Mouse (Mus musculus) embryonic facial prominence, embryonic 11.5 days (tissue): Measurements from ENCODE around the gene Prrc2b. TPM values are rescaled to one million over a fixed set of nuclear protein-coding genes. Genes with fewer than 3 reads are reported as not detected.

Experiments
- ATAC-seq: fragments of 200-750 bp; cut with Nextera tagmentation; replicated peaks from 2 replicates; pipeline ENCODE4 v1.8.0; 2017; ENCODE audit warnings: low read depth; ENCODE audit not compliant: insufficient number of reproducible peaks, low FRiP score, low TSS enrichment
- DNase-seq: peaks from one replicate; pipeline ENCODE4 v3.0.0-alpha.2; 2015; ENCODE audit warnings: low spot score
- H3K27ac ChIP-seq: fragments of 300-500 bp; sonication (generic); replicated peaks from 2 replicates; pipeline ENCODE4 v1.5.1; 2014; ENCODE audit warnings: mild to moderate bottlenecking, low read depth, low read length, control low read depth
- H3K27me3 ChIP-seq: fragments of 300-500 bp; sonication (generic); 2 replicates; pipeline ENCODE4 v1.6.1; 2014; ENCODE audit warnings: mild to moderate bottlenecking, low read length, moderate library complexity, mixed read lengths; ENCODE audit not compliant: control insufficient read depth, insufficient read depth
- H3K36me3 ChIP-seq: fragments of 300-500 bp; sonication (generic); replicated peaks from 2 replicates; pipeline ENCODE4 v1.6.1; 2014; ENCODE audit warnings: low read depth, mild to moderate bottlenecking, low read length, moderate library complexity, mixed read lengths; ENCODE audit not compliant: control insufficient read depth, insufficient read depth
- H3K4me1 ChIP-seq: fragments of 300-500 bp; sonication (generic); 2 replicates; pipeline ENCODE4 v1.6.1; 2014; ENCODE audit warnings: low read length, mixed read lengths; ENCODE audit not compliant: control insufficient read depth, insufficient read depth
- H3K4me2 ChIP-seq: fragments of 300-500 bp; sonication (generic); 2 replicates; pipeline ENCODE4 v1.6.1; 2014; ENCODE audit warnings: low read depth, mild to moderate bottlenecking, control low read depth, low read length, moderate library complexity
- H3K4me3 ChIP-seq: fragments of 300-500 bp; sonication (generic); 2 replicates; pipeline ENCODE4 v1.5.1; 2014; ENCODE audit warnings: low read depth, low read length, control low read depth
- H3K9ac ChIP-seq: fragments of 300-500 bp; sonication (generic); replicated peaks from 2 replicates; pipeline ENCODE4 v1.6.1; 2014; ENCODE audit warnings: mild to moderate bottlenecking, control low read depth, low read length
- H3K9me3 ChIP-seq: fragments of 300-500 bp; sonication (generic); replicated peaks from 2 replicates; pipeline ENCODE4 v1.6.1; 2016; ENCODE audit warnings: mild to moderate bottlenecking, low read length, inconsistent platforms, mixed read lengths; ENCODE audit not compliant: control insufficient read depth
- WGBS: fragments of 180-500 bp; shearing (Covaris S2); extraction: QIAGEN DNeasy Blood & Tissue Kit; methylation state at CpG from one replicate; pipeline ENCODE4 v1.1.7; 2014; 5-methylcytosine and 5-hydroxymethylcytosine counted together
- polyA plus RNA-seq: library from polyadenylated mRNA; unstranded; fragments of >200 nt; fragmentation: Nextera tagmentation; extraction: Ambion mirVana; gene quantifications from 2 replicates; pipeline ENCODE4 v1.2.1, GENCODE M21; 2014

Prrc2b gene
- polyA plus RNA-seq, 1 experiment from 2014 or later: 46.2 TPM

- peak; percentile 69 for ATAC-seq
- peak overlapping the region; percentile 39; the same call in 1 of the 2 replicates for H3K9ac ChIP-seq
- peak overlapping the region; percentile 82 for H3K27ac ChIP-seq
- H3K4me2 ChIP-seq: peak overlapping the region; percentile 13
- peak; percentile 31 for DNase-seq
- H3K27me3 ChIP-seq: no peaks in the 10 kb centered on the region
- WGBS: 36% methylated on average over 7 of the region's 7 CpGs
- peaks cover 15% of the 10 kb centered on the region for H3K4me1 ChIP-seq
- no peaks in the 10 kb centered on the region for H3K36me3 ChIP-seq
- H3K9me3 ChIP-seq: no peaks in the 10 kb centered on the region
- no peak overlapping the region for H3K4me3 ChIP-seq
Measured at GRCm38 (mm10) chr2:32175051-32175466, 24.2 kb downstream of the Prrc2b start.

GRCm38 (mm10) chr2:32175508-32175907 lies 24.6 kb downstream of the Prrc2b start:
- Histone ChIP-seq H3K9me3 (no peaks in the 10 kb centered on the region), H3K27me3 (no peaks in the 10 kb centered on the region), H3K9ac (no peak overlapping the region), H3K4me1 (peaks cover 15% of the 10 kb centered on the region), H3K27ac (peak overlapping the region; percentile 82), H3K4me2 (peak overlapping the region; percentile 13; the same call in 1 of the 2 replicates), H3K36me3 (no peaks in the 10 kb centered on the region), H3K4me3 (no peak overlapping the region)
- ATAC-seq (no peak), DNase-seq (no peak)
- 93% methylated on average over 6 of the region's 6 CpGs for WGBS

- WGBS: 48% methylated on average over 3 of the region's 3 CpGs
- H3K9me3 ChIP-seq: no peaks in the 10 kb centered on the region
- H3K9ac ChIP-seq: no peak overlapping the region
- ATAC-seq (no peak), DNase-seq (no peak)
- H3K4me3 ChIP-seq: no peak overlapping the region
- no peaks in the 10 kb centered on the region for H3K27me3 ChIP-seq
- H3K27ac ChIP-seq: no peak overlapping the region
- H3K4me1 ChIP-seq: peaks cover 15% of the 10 kb centered on the region
- no peaks in the 10 kb centered on the region for H3K36me3 ChIP-seq
- no peak overlapping the region for H3K4me2 ChIP-seq
Measured at GRCm38 (mm10) chr2:32176848-32177247, 26.0 kb downstream of the Prrc2b start.

- 82% methylated on average over 11 of the region's 11 CpGs for WGBS
- ATAC-seq: no peak
- Histone ChIP-seq H3K36me3 (no peaks in the 10 kb centered on the region), H3K4me1 (peaks cover 15% of the 10 kb centered on the region), H3K4me2 (no peak overlapping the region), H3K27ac (no peak overlapping the region), H3K9me3 (no peaks in the 10 kb centered on the region), H3K4me3 (no peak overlapping the region), H3K9ac (0 out of 2 replicates have a peak overlapping the region, but pooled peaks have one; percentile 18), H3K27me3 (no peaks in the 10 kb centered on the region)
- DNase-seq: no peak
Measured at GRCm38 (mm10) chr2:32177397-32178060, 26.6 kb downstream of the Prrc2b start.

- WGBS: 85% methylated on average over 6 of the region's 6 CpGs
- Histone ChIP-seq H3K4me3 (no peak overlapping the region), H3K4me2 (no peak overlapping the region), H3K9ac (no peak overlapping the region), H3K27me3 (no peaks in the 10 kb centered on the region), H3K9me3 (no peaks in the 10 kb centered on the region), H3K27ac (no peak overlapping the region), H3K36me3 (peaks cover 2% of the 10 kb centered on the region), H3K4me1 (peaks cover 9% of the 10 kb centered on the region)
- ATAC-seq: no peak
- no peak for DNase-seq
Measured at GRCm38 (mm10) chr2:32179363-32179762, 28.5 kb downstream of the Prrc2b start.

GRCm38 (mm10) chr2:32180127-32180526 lies 29.2 kb downstream of the Prrc2b start:
- H3K4me2 ChIP-seq: no peak overlapping the region
- H3K9me3 ChIP-seq: no peaks in the 10 kb centered on the region
- H3K27me3 ChIP-seq: no peaks in the 10 kb centered on the region
- 94% methylated on average over 12 of the region's 12 CpGs for WGBS
- peaks cover 5% of the 10 kb centered on the region for H3K4me1 ChIP-seq
- H3K9ac ChIP-seq: no peak overlapping the region
- ATAC-seq (no peak), DNase-seq (no peak)
- no peak overlapping the region for H3K27ac ChIP-seq
- peaks cover 2% of the 10 kb centered on the region for H3K36me3 ChIP-seq
- no peak overlapping the region for H3K4me3 ChIP-seq

- no peak overlapping the region for H3K9ac ChIP-seq
- H3K27ac ChIP-seq: no peak overlapping the region
- no peaks in the 10 kb centered on the region for H3K4me1 ChIP-seq
- H3K4me3 ChIP-seq: no peak overlapping the region
- no peaks in the 10 kb centered on the region for H3K9me3 ChIP-seq
- ATAC-seq (no peak), DNase-seq (no peak)
- no peak overlapping the region for H3K4me2 ChIP-seq
- peaks cover 2% of the 10 kb centered on the region for H3K36me3 ChIP-seq
- H3K27me3 ChIP-seq: no peaks in the 10 kb centered on the region
- WGBS: 83% methylated on average over 5 of the region's 5 CpGs
Measured at GRCm38 (mm10) chr2:32181364-32181763, 30.5 kb downstream of the Prrc2b start.

GRCm38 (mm10) chr2:32182119-32182518 lies 31.2 kb downstream of the Prrc2b start:
- peaks cover 4% of the 10 kb centered on the region for H3K36me3 ChIP-seq
- ATAC-seq (no peak), DNase-seq (no peak)
- H3K4me1 ChIP-seq: no peaks in the 10 kb centered on the region
- no peaks in the 10 kb centered on the region for H3K27me3 ChIP-seq
- no peaks in the 10 kb centered on the region for H3K9me3 ChIP-seq
- no peak overlapping the region for H3K4me2 ChIP-seq
- H3K4me3 ChIP-seq: no peak overlapping the region
- H3K27ac ChIP-seq: no peak overlapping the region
- H3K9ac ChIP-seq: no peak overlapping the region
- WGBS: 82% methylated on average over 9 of the region's 9 CpGs
